Mouse (Mus musculus) myocyte (in vitro differentiated cells): ENCODE results near the gene Pip5kl1. TPM values are rescaled to one million over a fixed set of nuclear protein-coding genes. Genes with fewer than 3 reads are reported as not detected.

Experiments
- H3K27me3 ChIP-seq: one replicate; pipeline ENCODE4 v1.6.1; 2011; ENCODE audit not compliant: control insufficient read depth, insufficient read depth, insufficient read length
- H3K36me3 ChIP-seq: one replicate; pipeline ENCODE4 v1.6.1; 2011; ENCODE audit not compliant: control insufficient read depth, insufficient read depth
- H3K4me2 ChIP-seq: one replicate; pipeline ENCODE4 v1.6.1; 2011; ENCODE audit warnings: low read depth, control low read depth
- H3K4me3 ChIP-seq: one replicate; pipeline ENCODE4 v1.5.1; 2011; ENCODE audit warnings: mild to moderate bottlenecking, control low read depth, moderate library complexity
- H3K79me2 ChIP-seq: one replicate; pipeline ENCODE4 v1.6.1; 2011; ENCODE audit not compliant: control insufficient read depth, insufficient read depth
- H3ac ChIP-seq: one replicate; pipeline ENCODE4 v1.6.1; 2011; ENCODE audit not compliant: control insufficient read depth, insufficient read length
- CEBPB ChIP-seq: IDR thresholded peaks from 2 replicates; pipeline ENCODE4 v1.6.1; 2011; ENCODE audit warnings: mild to moderate bottlenecking, moderate library complexity; ENCODE audit not compliant: poor library complexity, insufficient read depth, severe bottlenecking
- MAX ChIP-seq: IDR thresholded peaks from one replicate; pipeline ENCODE4 v1.6.1; 2011; ENCODE audit warnings: low read depth, mild to moderate bottlenecking, control low read depth
- MYOD1 ChIP-seq, 3 experiments: IDR thresholded peaks; one replicate each; pipeline ENCODE4 v1.6.1; 2011; ENCODE audit warnings: control low read depth in 2 of 3, low read depth in 2 of 3, mild to moderate bottlenecking in 2 of 3, moderate library complexity in 1 of 3; ENCODE audit not compliant: insufficient read length in 2 of 3, control insufficient read depth in 1 of 3
- MYOG ChIP-seq, 3 experiments: IDR thresholded peaks; one replicate each; pipeline ENCODE4 v1.6.1; 2011; ENCODE audit warnings: control low read depth in 2 of 3, low read depth in 2 of 3, mild to moderate bottlenecking in 2 of 3; ENCODE audit not compliant: insufficient read length in 2 of 3, control insufficient read depth in 1 of 3, insufficient read depth in 1 of 3
- POLR2A ChIP-seq: IDR thresholded peaks from one replicate; pipeline ENCODE4 v1.6.1; 2011; ENCODE audit warnings: low read depth, mild to moderate bottlenecking, control low read depth, moderate library complexity; ENCODE audit not compliant: insufficient read length
- POLR2AphosphoS2 ChIP-seq: IDR thresholded peaks from one replicate; pipeline ENCODE4 v1.6.1; 2011; ENCODE audit warnings: low read depth, control low read depth; ENCODE audit not compliant: insufficient read length
- REST ChIP-seq: IDR thresholded peaks from one replicate; pipeline ENCODE4 v1.6.1; 2011; ENCODE audit warnings: mild to moderate bottlenecking, control low read depth, moderate library complexity; ENCODE audit not compliant: insufficient read depth, insufficient read length
- SRF ChIP-seq: IDR thresholded peaks from one replicate; pipeline ENCODE4 v1.6.1; 2011; ENCODE audit warnings: low read depth; ENCODE audit not compliant: control insufficient read depth, insufficient read length
- TCF12 ChIP-seq: IDR thresholded peaks from one replicate; pipeline ENCODE4 v1.6.1; 2011; ENCODE audit warnings: mild to moderate bottlenecking, control low read depth; ENCODE audit not compliant: poor library complexity, insufficient read depth, severe bottlenecking
- TCF3 ChIP-seq: IDR thresholded peaks from one replicate; pipeline ENCODE4 v1.6.1; 2011; ENCODE audit warnings: low read depth, control low read depth; ENCODE audit not compliant: insufficient read length
- USF1 ChIP-seq: IDR thresholded peaks from one replicate; pipeline ENCODE4 v1.6.1; 2011; ENCODE audit warnings: low read depth, mild to moderate bottlenecking, control low read depth, moderate library complexity
- polyA plus RNA-seq: library from polyadenylated mRNA; unstranded; fragments of >200 nt; fragmentation: generic; extraction: Trizol; gene quantifications from one replicate; pipeline ENCODE4 v1.2.1, GENCODE M21; 2012; ENCODE audit warnings: missing spikeins

Pip5kl1 gene
- polyA plus RNA-seq, 1 experiment: 0.10 TPM

DNA sequence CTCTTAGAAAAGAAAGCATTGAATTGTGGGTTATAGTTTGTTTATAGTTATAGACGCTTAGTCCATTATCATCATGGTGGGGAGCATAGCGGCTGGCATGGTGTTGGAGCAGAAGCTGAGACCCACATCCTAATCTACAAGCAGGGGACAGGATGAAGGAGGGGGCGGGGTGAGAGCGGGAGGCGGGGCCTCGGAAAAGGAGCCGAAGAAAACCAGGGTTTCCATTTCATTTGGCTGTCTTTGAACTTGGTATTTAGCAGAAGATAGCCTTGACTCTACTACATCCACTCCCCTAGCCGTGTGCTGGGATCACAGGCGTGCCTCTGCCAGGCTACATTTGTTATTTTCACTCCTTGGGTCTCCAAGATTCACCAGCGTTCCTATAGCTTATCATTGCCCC lies 30.0 kb downstream of the Pip5kl1 start:
- Histone ChIP-seq H3K4me2 (no peak overlapping the region), H3ac (no peak overlapping the region), H3K4me3 (no peak overlapping the region), H3K79me2 (peaks cover under 1% of the 10 kb centered on the region), H3K27me3 (no peaks in the 10 kb centered on the region), H3K36me3 (peaks cover 4% of the 10 kb centered on the region)
- no peak for TF ChIP-seq POLR2AphosphoS2

DNA sequence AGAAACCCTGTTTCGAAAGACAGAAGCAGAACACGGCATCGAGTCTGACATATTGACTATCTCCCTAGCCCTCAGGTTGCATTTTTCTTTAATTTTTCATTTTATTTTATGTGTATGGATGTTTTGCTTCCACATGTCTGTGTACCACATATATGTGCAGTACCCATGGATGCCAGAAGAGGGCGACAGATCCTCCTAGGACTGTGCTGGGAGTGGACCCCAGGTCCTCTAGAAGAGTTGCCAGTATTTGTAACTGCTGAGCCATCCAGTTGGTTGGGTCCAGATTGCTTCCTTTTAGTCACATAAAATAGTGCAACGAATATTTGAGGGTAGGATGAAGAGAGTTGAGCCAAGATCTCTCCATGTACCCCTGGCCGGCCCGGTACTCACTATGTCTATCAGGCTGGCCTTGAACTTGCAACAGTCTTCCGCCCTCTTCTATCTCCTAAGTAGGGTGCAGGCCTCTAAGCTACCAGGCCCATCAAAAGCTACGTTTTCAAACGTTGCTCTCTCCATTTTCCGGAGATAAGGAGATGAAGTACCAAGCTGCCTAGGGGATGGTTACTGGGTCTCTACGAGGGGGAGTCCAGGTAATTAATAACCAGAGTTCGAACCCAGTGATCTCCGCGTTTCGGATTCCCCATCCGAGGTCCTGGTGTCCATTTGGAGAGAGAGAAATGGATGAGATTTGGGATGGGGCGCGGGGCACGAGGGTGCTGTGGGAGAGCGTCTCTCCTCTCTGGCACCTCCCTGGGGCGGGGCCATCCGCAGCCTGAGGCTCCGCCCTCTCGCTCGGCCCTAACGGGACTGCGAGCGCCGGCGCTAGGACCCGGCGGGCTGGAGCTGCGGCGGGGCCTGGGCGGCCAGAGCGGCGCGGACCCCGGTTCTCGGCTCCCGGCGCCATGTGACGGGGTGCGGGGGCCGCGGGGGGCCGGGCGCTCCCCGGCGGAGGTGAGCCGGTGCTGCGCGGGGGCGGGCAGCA lies 31.9 kb downstream of the Pip5kl1 start:
- no peak for TF ChIP-seq REST
- no peak for TF ChIP-seq MYOD1 (IDR thresholded peaks at IDR 0.05; ENCODE audit: control insufficient read depth in 1 of 3, insufficient read length in 2 of 3, low read depth in 2 of 3)
- TF ChIP-seq TCF3: no peak
- TF ChIP-seq MAX: no peak
- no peak for TF ChIP-seq CEBPB
- peak; percentile 47 for TF ChIP-seq POLR2A
- peak in 1 of 3 experiments; percentile 41 for TF ChIP-seq MYOG (IDR thresholded peaks at IDR 0.05; ENCODE audit: control insufficient read depth in 1 of 3, insufficient read depth in 1 of 3, insufficient read length in 2 of 3, low read depth in 2 of 3)
- TF ChIP-seq POLR2AphosphoS2: peak; percentile 48
- H3K4me2 ChIP-seq: peak overlapping the region; percentile 94
- H3ac ChIP-seq: peak overlapping the region; percentile 25
- H3K79me2 ChIP-seq: peaks cover 11% of the 10 kb centered on the region
- H3K4me3 ChIP-seq: peak overlapping the region; percentile 66
- H3K36me3 ChIP-seq: no peaks in the 10 kb centered on the region
- H3K27me3 ChIP-seq: no peaks in the 10 kb centered on the region

- no peaks in the 10 kb centered on the region for H3K27me3 ChIP-seq
- H3ac ChIP-seq: peak overlapping the region; percentile 25
- peak overlapping the region; percentile 94 for H3K4me2 ChIP-seq
- H3K4me3 ChIP-seq: peak overlapping the region; percentile 66
- peaks cover 11% of the 10 kb centered on the region for H3K79me2 ChIP-seq
- TF ChIP-seq REST (no peak), USF1 (no peak), POLR2A (peak; percentile 31), CEBPB (peak; percentile 63; the same call in 1 of the 2 replicates), MYOG (IDR thresholded peaks at IDR 0.05; ENCODE audit: control insufficient read depth in 1 of 3, insufficient read depth in 1 of 3, insufficient read length in 2 of 3, low read depth in 2 of 3) (no peak)
- no peaks in the 10 kb centered on the region for H3K36me3 ChIP-seq
Observed at GRCm38 (mm10) chr2:32607262-32607947, 32.8 kb downstream of the Pip5kl1 start.

DNA sequence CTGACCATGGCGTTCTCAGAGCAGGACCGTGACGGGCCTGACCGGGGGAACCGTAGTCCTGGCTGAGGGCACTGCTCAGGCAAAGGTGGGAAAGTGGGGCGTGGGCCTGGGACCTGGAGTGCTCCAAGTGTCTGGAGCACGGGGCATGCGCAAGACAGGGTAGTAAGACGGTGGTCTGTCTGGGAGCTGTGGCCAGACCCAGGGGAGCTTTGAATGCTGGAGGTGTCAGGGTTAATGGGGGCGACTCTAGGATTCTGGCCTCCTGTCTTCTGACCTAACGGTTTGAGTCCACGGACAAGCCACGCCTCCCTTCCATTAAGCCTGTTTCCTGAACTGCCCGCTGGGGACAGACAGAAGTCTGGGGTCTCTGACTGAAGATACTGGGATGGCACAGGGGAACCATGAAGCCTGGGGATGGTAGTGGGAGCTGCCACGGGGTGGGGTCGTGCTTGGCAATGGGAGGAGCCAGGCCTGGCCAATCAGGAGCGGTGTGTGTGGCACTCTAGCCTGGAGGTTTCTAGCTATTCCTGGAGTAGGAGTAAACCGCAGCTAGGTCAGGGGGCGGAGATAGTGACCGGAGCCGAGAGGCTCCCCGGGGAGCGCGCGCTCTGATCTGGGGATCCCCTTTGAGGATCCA lies 33.7 kb downstream of the Pip5kl1 start:
- peaks cover 7% of the 10 kb centered on the region for H3K36me3 ChIP-seq
- no peaks in the 10 kb centered on the region for H3K27me3 ChIP-seq
- peak overlapping the region; percentile 25 for H3ac ChIP-seq
- H3K4me3 ChIP-seq: peak overlapping the region; percentile 66
- peaks cover 11% of the 10 kb centered on the region for H3K79me2 ChIP-seq
- TF ChIP-seq TCF12 (no peak), SRF (peak; percentile 15), POLR2A (peak; percentile 47)
- H3K4me2 ChIP-seq: peak overlapping the region; percentile 94

DNA sequence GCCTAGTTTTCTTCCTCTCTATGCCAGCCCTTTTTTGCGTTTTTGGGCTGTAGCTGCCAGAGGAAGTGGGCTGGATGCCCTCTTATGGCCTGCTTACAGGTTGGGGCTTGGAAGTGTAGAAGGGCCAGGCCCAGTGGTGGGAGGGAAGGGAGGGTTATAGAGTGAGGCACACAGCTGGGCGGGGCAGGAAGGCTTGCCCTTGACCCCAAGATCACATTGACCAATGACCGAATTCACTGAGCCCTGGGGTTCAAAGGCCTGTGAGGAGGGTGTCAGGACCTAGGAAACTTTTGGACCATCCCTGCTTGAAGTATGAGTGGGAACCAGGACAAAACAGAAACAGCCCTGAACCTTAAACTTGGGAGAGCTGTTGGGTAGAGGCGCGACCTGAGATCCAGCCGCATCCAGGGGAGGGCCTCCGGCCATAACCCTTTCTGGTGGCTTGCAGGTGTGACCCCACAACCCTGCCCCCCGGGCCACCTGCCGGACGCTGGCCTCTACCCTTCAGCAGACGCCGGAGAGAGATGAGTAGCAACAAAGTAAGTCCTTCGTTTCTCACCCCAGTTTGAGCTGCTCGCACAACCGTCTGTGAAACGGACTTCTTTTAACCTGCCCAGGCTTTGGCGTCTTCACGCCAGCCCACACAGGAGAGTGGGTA lies 34.3 kb downstream of the Pip5kl1 start:
- no peaks in the 10 kb centered on the region for H3K27me3 ChIP-seq
- peak overlapping the region; percentile 66 for H3K4me3 ChIP-seq
- H3ac ChIP-seq: no peak overlapping the region
- peaks cover 11% of the 10 kb centered on the region for H3K79me2 ChIP-seq
- H3K36me3 ChIP-seq: peaks cover 12% of the 10 kb centered on the region
- H3K4me2 ChIP-seq: peak overlapping the region; percentile 94
- no peak for TF ChIP-seq TCF3
